Mouse (Mus musculus) 3134 (cell line): ENCODE measurements around the gene Nfkbiz.
A peak's percentile ranks its signal among the peaks of the same experiment; 100 is the strongest.

Source experiments
- DNase-seq: peaks from one replicate; pipeline ENCODE4 v3.0.0-alpha.2; 2011; ENCODE audit warnings: low spot score; ENCODE audit not compliant: insufficient read length; ENCODE audit errors: extremely low read depth

Nfkbiz gene

DNA sequence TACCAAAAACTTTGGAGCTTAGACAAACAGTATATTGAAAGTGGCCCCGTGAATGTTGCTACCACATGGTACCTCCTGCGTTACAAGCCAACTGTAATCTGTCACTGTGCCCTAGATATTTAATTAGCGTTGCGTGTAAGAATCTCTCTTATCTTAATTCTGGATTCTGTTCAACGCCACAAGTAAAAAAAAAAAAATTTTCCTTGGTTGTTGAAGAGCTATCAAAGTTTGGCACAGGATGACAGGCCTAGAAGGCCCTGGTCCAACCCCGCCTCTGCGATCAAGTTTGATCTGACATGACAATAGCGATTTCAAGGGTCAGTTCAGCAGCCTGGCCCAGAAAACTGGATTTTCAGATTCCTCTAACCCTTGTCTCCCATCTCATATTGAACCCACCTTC is 6.1 kb downstream of the Nfkbiz start:
- no peak for DNase-seq

DNA sequence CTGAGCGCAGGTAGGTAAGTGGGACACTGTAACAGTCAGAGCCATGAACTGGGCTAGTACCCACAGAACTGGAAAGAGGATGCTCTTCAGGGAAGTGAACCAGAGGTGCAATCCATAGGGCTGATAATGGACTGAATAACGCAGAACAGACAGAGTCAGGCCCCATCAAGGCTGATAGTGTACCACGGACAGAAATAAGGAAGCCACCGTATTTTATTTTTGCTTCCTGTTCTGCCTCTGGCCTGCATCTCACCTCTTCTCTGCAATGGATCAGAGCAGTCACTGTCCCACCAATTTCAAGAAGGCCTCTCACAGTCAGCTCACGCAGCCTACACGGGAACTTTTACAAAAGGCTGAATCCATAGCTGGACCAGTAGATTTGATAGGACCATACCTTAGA is 6.7 kb downstream of the Nfkbiz start:
- no peak for DNase-seq

- DNase-seq = no peak
These were observed 7.2 kb downstream of the Nfkbiz start for GRCm38 (mm10) chr16:55831451-55831850.

DNA sequence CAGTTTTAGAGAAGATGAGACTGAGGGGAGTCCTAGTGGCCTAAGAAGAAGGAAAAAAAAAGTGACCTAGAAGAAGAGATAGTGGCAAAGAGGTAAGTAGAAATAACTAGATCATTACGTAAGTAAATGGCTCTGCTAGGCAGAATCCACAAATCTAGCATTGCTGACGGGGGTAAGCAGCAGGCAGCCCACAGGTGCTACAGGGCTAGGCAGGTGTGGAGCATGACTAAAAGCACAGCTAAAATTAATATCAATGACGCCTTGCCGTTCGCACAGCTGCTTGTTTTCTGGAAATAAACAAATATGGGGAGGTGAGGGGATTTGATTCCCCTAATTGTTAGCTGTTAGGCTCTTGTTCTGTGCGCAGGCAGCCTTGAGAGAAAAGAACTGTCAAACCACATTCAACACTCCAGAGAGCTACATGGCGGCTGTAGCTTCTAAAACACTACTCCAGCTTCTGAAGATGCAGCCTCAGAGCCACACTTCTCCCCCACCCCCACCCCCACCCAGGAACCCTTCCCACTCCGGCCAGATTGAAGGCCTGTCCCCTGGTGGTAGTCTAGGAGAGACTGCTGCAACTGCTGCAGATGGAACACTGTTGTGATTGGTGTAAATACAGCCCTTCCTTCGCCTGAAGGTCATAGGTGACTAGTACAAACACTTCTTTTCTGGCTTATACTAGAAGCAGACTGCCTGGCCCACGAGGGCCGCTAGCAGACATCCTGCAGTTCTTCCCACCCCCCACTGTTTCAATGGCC is 15.1 kb downstream of the Nfkbiz start:
- peak; percentile 23 for DNase-seq

GRCm38 (mm10) chr16:55822741-55823397 is 15.8 kb downstream of the Nfkbiz start:
- DNase-seq = no peak

DNA sequence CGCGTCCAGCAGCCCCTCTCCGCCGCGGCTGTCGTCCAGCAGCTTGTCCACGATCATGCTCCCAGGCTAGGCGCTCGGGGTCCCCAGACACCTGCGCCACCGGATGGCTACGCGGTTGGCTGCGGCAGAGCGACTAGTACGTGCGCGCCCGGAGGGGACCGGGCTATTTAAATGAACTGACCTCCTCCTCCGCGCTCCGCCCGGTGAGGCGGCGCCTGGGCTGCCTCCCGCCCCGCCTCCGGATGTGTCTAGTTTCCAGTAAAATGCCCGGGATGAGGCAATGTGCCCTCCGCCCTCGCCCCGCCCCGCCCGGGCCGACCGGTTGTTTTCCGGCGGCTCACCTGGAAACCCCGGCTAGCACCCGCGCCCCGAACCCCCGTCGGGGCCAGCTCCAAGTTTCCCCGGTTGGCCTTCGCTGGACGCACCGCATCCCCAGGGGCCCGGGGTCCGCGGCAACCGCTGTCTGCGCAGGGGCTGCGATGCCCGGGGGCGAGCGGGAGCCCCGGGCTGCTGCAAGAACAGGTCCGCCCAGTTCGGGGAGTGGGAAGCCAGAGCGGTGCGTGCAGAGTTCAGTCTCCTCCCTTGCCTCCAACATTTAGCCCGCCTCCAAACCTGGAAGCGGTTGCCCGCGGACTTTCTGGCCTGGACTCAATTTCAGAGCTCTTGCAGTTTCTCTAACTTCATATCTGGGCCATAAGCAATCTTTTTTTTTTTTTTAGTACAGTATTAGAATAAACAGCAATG is 16.5 kb downstream of the Nfkbiz start:
- DNase-seq = peak; percentile 97

- no peak for DNase-seq
These were observed 17.1 kb downstream of the Nfkbiz start for GRCm38 (mm10) chr16:55821571-55821981.

GRCm38 (mm10) chr16:55820916-55821570 is 17.7 kb downstream of the Nfkbiz start:
- DNase-seq = peak; percentile 23

DNA sequence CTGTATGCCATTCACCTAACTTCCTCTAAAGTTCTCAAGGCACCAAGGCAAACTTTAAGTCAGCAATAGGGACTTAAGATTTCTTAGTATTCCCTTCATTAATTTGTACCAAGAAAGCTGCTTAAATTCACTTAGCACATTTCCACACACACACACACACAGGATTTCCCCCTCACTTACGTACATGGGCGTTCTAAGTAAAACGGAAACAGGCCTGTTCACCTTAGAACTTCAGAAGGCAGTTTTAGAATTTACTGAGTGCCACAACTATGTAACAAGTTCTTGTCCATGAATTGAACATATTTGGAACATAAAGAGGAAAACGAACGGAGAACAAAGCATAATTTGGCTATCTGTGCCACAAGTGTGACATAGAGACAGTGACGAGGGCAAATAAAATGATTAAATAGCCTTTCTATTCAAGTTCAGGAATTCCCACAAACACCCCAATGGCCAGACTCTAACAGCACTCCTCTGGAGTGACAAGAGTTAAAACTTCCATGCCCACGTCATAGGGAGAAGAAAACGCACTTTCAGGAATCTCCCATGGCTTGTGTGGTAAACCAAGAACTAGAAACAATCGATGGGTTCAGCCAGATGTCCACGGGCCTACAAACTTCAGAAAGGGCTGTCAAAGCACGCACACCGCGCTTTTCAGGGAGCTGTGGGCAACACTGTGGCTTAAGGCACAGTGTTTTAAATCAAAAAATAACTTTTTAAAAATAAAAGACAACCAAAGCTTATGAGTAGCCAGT is 18.4 kb downstream of the Nfkbiz start:
- peak; percentile 29 for DNase-seq

- peak; percentile 30 for DNase-seq
These were observed 19.4 kb downstream of the Nfkbiz start for GRCm38 (mm10) chr16:55819186-55819861.

DNA sequence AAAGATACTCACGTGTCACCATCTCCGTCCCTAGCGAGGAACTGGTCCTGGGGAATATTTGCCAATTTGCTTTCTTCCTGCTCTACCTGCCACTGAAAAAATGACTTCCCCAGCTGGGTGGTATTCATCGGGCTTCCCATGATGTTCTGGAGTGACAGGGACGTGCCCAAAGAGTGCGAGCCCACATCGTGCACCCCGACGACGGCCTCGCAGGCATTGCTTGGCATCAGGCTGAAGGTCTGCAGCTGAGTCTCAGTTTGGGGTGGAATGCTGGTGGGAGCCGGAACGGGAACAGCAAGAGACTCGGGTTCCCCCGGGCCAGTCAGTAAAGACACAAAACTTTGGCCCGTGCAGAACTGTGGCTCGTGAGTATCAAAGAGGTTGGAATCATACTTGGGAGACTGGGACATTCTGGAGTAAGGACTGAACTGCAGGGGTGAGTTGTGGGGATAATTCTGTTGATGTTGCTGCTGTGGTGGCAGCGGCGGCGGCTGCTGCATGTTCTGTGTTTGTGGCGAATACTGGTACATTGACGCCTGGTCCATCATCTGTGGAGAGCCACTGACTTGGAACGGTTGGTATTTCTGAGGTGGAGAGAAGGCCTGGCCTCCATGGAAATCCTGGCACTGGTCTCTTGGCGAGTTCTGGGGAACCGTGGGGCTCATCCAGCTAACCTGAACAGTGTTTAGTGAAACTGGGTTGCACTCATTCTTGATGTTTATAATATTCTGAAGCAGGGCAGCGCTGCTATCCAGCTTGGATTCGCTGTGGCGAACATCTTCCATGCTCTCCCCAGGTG is 20.8 kb downstream of the Nfkbiz start:
- DNase-seq = peak; percentile 22

GRCm38 (mm10) chr16:55816202-55816941 is 22.3 kb downstream of the Nfkbiz start:
- no peak for DNase-seq

- no peak for DNase-seq
These were observed 23.2 kb downstream of the Nfkbiz start for GRCm38 (mm10) chr16:55815466-55815865.

DNA sequence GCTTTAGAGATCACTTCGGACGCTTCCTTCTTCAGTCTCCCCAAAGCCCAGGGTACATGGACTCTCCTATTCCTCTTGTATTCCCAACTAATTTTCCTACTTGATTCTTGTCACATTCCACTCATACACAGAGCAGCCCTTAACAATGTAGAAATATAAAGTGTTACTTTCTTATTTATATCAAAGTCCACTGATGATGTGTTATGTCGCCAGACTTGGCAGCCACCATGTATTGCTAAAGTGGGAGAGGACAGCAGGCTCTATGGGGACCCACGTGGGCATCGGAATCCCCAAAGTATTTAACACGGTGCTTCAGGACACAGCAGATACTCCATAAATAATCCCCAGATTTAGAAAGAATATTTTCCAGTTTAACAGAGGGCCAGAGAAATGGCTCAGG is 24.0 kb downstream of the Nfkbiz start:
- DNase-seq = no peak

DNA sequence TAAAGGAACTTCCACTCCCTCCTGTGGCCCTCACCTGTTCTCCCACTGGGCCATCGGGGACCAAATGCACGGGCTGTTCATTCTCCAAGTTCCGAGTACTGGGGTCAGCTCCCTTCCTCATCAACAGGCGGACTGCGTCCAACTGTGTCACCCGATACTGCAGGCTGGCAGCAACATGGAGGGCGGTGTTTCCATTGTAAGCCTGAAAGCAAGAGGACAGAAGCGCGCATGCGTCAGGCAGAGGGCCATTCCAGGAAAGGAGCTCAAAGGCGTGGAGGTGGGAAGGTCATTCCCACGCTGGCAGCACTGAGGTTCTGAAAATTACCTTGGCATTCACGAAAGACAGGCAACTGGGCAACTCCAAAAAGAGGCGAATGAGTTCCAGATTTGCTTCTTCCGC is 24.8 kb downstream of the Nfkbiz start:
- no peak for DNase-seq

- DNase-seq = no peak
These were observed 26.9 kb downstream of the Nfkbiz start for GRCm38 (mm10) chr16:55811792-55812191.

- no peak for DNase-seq
These were observed 28.8 kb downstream of the Nfkbiz start for GRCm38 (mm10) chr16:55809779-55810514.

- DNase-seq = no peak
These were observed 29.4 kb downstream of the Nfkbiz start for GRCm38 (mm10) chr16:55809345-55809744.
